In genomic region chr11:115685954-115686353, GRCm38 (mm10) we compare ENCODE assay signal across 1 mouse cellular context.
TF ChIP-seq lines count a peak whose summit lies in the region.

No protein-coding gene starts in this region.

TF ChIP-seq in myocyte, 11 proteins besides CTCF, POLR2A, EP300 and RAD21:
- TF ChIP-seq MYOD1 (IDR thresholded peaks at IDR 0.05; ENCODE audit: control insufficient read depth in 1 of 3, insufficient read length in 2 of 3, low read depth in 2 of 3) (peak; percentile 29 to 76 (median 52)), USF1 (IDR thresholded peaks at IDR 0.05; ENCODE audit: low read depth) (no peak)
